In genomic region chr2:148381076-148381475, GRCm38 (mm10) we compare ENCODE assay signal across 31 mouse cellular contexts. TPM values are rescaled to one million over a fixed set of nuclear protein-coding genes. Genes with fewer than 3 reads are reported as not detected.
"Had no signal": no experiment of that assay in that cellular context is flagged by ENCODE, and none has a peak within 500 bp of the region (broad histone marks: within the 10 kb centered on the region; RNA-seq: fewer than 3 reads in every experiment).

No protein-coding gene starts in this region.

- H3K4me3 ChIP-seq: embryonic facial prominence, embryonic 10.5 days; embryonic facial prominence, embryonic 12.5 days; embryonic facial prominence, embryonic 13.5 days; embryonic facial prominence, embryonic 15.5 days; erythroblast, embryonic 14.5 days; forebrain, embryonic 10.5 days; forebrain, embryonic 12.5 days; forebrain, embryonic 13.5 days; forebrain, embryonic 15.5 days; gastrocnemius, adult 2 months; heart, adult 2 months had no signal

- DNase-seq: cerebellum, adult 2 months; cerebellum, adult 8-10 months; cerebellum, adult 9-10 months; cerebellum, adult 9-11 months; cerebellum, postnatal 10 days; cerebellum, postnatal 14 days; cerebellum, postnatal 25 days; cerebellum, postnatal 36 days; embryo, embryonic 11 days; forebrain, postnatal 0 days; gastrocnemius, adult 2 months; gastrocnemius, postnatal 10 days; gastrocnemius, postnatal 14 days; gastrocnemius, postnatal 25 days; gastrocnemius, postnatal 36 days; heart, adult 18-20 months; heart, adult 2 months had no signal

- H3K4me1 ChIP-seq: embryonic facial prominence, embryonic 10.5 days; embryonic facial prominence, embryonic 12.5 days; embryonic facial prominence, embryonic 13.5 days; embryonic facial prominence, embryonic 15.5 days; forebrain, embryonic 10.5 days; forebrain, embryonic 12.5 days; forebrain, embryonic 13.5 days; forebrain, embryonic 15.5 days had no signal

- H3K4me2 ChIP-seq: embryonic facial prominence, embryonic 12.5 days; embryonic facial prominence, embryonic 13.5 days; embryonic facial prominence, embryonic 15.5 days; forebrain, embryonic 12.5 days; forebrain, embryonic 13.5 days; forebrain, embryonic 15.5 days had no signal

- H3K9ac ChIP-seq: embryonic facial prominence, embryonic 12.5 days; embryonic facial prominence, embryonic 13.5 days; embryonic facial prominence, embryonic 15.5 days; forebrain, embryonic 12.5 days; forebrain, embryonic 13.5 days; forebrain, embryonic 15.5 days; forebrain, postnatal 0 days had no signal

- H3K9me3 ChIP-seq: embryonic facial prominence, embryonic 10.5 days; embryonic facial prominence, embryonic 12.5 days; embryonic facial prominence, embryonic 13.5 days; embryonic facial prominence, embryonic 15.5 days; forebrain, embryonic 10.5 days; forebrain, embryonic 12.5 days; forebrain, embryonic 13.5 days; forebrain, embryonic 15.5 days had no signal

- H3K27ac ChIP-seq: embryonic facial prominence, embryonic 10.5 days; embryonic facial prominence, embryonic 12.5 days; embryonic facial prominence, embryonic 13.5 days; embryonic facial prominence, embryonic 15.5 days; forebrain, embryonic 10.5 days; forebrain, embryonic 12.5 days; forebrain, embryonic 13.5 days; forebrain, embryonic 15.5 days; gastrocnemius, adult 2 months; heart, adult 2 months had no signal

- H3K36me3 ChIP-seq: embryonic facial prominence, embryonic 10.5 days; embryonic facial prominence, embryonic 12.5 days; embryonic facial prominence, embryonic 13.5 days; embryonic facial prominence, embryonic 15.5 days; forebrain, embryonic 10.5 days; forebrain, embryonic 12.5 days; forebrain, embryonic 15.5 days had no signal

- ATAC-seq: forebrain, embryonic 13.5 days; forebrain, embryonic 14.5 days; forebrain, embryonic 15.5 days; forebrain, embryonic 16.5 days; forebrain, postnatal 0 days had no signal

- H3K27me3 ChIP-seq: embryonic facial prominence, embryonic 12.5 days; embryonic facial prominence, embryonic 13.5 days; embryonic facial prominence, embryonic 15.5 days; forebrain, embryonic 12.5 days; forebrain, embryonic 13.5 days; forebrain, embryonic 15.5 days had no signal

RNA-seq across cellular contexts. Expression of gene Sstr4, which starts 14.1 kb away (rescaled TPM):
- total RNA-seq: common myeloid progenitor, adult 5-6 weeks; gastrocnemius, adult 18-20 months; granulocyte monocyte progenitor cell, adult 5-6 weeks had no signal
- polyA plus RNA-seq: erythroblast, embryonic 14.5 days had no signal

RNA-seq across cellular contexts. Expression of gene Thbd, which starts 26.9 kb away (rescaled TPM):
- polyA plus RNA-seq: erythroblast, embryonic 14.5 days had no signal
